Mouse (Mus musculus) thymus, postnatal 10 days (tissue): Measurements from ENCODE around the gene Calm3.
A peak's percentile ranks its signal among the peaks of the same experiment; 100 is the strongest.

ENCODE experiments used
- DNase-seq, 2 experiments: peaks; one replicate each; pipeline ENCODE4 v3.0.0; 2021; ENCODE audit warnings: low spot score in 2 of 2

Calm3 gene

DNA sequence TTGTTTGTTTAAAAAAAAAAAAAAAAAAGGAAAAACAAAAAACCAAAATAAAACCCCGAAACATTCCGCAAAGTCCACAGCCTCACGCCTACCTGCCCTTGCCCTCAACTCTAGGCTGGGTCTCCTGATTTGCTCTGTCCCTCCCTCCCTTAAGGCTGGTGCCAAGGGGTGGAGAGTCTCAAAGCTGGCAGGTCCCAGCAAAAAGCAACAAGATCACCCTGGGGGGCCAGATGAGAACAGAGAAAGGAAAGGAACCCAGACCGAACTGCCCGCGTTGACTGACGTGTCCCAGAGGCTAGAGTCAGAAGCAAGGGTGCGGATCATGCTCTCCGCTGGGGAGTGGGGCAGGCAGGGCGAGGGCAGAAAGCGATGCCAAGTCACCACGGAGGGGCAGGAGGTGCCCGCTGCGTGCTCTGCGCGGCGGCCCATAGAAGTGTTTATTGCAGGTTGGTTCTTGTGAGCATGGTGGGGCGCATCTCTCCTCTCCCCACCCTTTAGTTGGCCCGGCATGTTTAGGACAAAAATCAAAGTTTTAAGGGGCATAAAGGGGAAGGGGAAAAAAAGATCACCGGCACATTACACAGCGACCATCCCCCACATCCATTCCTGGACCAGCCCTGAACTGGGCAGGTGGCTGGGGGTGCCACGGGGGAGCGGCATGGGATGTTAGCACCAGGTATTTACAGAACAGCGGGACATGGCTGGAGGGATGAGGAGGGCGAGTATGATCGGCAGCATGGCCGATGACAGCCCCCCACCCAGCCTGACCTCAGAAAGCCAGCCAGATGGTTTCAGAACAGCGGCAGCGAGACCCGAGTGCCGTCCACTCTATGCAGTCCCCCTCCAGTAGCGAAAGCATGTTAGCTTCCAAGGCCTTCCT lies 8.2 kb downstream of the Calm3 start:
- DNase-seq: no peak

GRCm38 (mm10) chr7:16914453-16915343 lies 9.2 kb downstream of the Calm3 start:
- no peak for DNase-seq

DNA sequence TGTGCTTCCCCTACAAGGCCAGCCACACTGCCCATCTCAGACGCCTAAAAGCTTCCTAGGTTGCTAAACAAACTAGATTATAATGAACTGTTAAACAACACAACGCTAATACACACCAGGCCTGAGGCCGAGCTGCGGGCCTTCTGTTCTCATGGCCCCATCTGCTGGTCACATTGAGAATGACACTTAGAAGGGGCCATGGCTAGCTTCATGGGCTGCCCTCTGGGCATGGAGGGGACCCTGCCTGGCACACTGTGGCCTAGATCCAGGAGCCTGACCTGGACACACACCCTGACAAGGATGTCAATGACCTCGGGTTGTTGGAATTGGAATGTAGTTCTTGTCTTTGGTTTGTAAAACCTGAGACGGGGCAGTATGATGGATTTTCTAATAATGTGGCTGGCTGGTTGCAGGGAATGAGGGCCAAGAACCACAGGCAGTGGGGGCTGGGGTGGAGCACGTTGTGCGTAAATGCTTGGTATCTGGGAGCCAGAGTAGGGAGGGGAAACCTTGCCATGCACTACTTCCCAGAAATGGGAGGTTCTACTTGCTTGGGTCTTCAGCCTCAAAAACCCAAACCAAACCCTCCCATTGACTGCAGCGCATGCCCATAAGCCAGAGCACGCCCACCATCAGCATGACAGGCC lies 10.0 kb downstream of the Calm3 start:
- DNase-seq: peak; percentile 46 to 68

DNA sequence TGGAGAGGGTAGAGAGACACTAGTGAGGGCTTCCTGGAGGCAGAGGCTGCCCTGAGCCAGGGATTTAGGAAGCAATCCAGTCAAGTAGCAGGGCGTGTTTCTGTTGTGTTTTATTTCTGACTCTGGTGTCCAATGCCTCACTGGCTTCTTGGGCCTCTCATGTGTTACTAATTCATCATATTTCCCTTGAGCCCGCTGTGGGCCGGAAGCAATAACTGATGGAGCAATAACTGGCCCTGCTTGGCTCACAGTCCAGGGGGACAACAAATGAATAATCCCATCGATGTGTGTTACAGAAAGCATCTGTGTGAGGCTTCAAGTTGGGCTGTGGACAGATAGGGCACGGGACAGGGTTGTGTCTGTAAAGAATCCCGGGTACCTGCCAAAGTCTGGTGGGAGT lies 11.6 kb downstream of the Calm3 start:
- no peak for DNase-seq

GRCm38 (mm10) chr7:16911904-16912303 lies 12.0 kb downstream of the Calm3 start:
- DNase-seq: no peak

- no peak for DNase-seq
Observed at GRCm38 (mm10) chr7:16909909-16910308, 14.0 kb downstream of the Calm3 start.

- DNase-seq: no peak
Observed at GRCm38 (mm10) chr7:16908859-16909258, 15.1 kb downstream of the Calm3 start.

GRCm38 (mm10) chr7:16908367-16908766 lies 15.5 kb downstream of the Calm3 start:
- no peak for DNase-seq

DNA sequence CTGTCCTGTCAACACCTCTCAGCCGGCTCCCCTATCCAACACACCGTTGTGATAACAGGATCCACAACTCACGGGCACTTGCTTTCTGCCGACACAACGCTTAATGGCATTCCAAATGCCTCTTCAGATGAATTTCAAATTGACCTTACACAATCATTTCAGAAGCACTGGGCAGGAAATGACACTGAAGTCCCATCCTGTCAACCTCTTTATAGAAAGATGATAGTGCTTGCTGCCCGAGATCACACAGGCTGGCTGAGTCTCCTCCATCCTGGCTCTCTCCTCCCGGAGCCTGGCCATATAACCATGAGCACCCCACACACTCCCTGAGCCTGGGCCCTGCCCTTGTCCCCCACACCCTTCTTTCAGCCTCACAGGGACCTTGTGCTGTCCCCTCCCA lies 16.1 kb downstream of the Calm3 start:
- DNase-seq: no peak

DNA sequence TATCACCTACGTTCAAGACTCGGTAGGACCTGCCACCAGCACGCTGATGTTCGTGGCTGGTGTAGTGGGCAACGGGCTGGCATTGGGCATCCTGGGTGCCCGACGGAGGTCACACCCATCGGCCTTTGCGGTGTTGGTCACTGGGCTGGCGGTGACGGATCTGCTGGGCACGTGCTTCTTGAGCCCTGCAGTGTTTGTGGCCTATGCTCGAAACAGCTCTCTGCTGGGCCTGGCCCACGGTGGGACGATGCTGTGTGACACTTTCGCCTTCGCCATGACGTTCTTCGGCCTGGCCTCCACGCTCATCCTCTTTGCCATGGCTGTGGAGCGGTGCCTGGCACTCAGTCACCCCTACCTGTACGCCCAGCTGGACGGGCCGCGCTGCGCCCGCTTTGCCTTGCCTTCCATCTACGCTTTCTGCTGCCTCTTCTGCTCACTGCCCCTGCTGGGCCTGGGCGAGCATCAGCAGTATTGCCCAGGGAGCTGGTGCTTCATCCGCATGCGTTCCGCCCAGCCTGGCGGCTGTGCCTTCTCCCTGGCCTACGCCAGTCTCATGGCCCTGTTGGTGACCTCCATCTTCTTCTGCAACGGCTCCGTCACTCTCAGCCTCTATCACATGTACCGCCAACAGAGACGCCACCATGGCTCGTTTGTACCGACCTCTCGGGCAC lies 16.9 kb downstream of the Calm3 start:
- DNase-seq: no peak

DNA sequence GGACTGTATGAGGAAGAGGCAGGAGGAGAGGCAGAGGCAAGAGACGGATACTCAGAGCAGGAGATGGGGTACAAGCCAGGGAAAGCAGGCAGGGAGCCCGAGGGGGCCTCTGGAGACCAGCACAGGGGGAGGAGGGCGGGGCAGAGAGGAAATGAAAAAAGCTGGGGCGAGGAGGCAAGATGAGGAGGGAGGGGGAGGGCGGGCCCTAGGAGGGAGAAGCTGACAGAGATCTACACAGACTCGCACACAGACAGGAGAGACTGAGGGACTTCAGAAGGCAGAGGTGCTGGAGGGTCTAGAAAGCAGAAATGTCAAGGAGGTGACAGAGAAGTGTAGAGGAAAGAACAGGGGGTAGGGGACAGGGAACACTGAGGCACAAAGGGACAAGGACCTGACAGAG lies 17.6 kb downstream of the Calm3 start, which contains the start of gene Ptgir:
TSS of gene Ptgir (plus strand) at position 210 of the 400 bp plus-strand sequence.
- peak in 1 of 2 experiments; percentile 52 for DNase-seq

DNA sequence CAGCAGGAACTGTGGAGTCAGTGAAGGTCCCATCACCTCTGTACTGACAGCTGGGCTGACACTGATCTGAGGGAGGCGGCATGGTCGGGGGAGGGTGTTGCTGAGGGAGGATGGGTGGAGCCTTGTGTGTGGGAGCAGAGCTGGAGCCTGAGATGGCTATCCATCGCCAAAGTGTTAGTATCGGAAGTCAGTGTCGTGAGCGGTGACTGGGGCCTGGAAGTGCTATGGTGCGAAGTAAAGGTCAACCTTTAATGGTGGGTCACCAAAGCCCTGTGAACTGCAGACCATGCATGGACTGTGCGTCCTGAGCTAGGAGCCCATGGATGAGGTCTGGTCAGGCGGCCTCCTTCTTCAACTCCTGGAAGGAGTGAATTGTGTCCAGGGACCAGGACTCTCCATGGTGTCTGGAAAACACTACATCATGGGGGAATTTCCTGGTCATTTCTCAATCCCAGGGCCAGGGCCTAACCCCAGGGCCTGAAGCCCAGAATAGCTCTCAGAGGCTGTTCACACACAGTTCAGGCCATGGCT lies 18.4 kb downstream of the Calm3 start:
- no peak for DNase-seq

DNA sequence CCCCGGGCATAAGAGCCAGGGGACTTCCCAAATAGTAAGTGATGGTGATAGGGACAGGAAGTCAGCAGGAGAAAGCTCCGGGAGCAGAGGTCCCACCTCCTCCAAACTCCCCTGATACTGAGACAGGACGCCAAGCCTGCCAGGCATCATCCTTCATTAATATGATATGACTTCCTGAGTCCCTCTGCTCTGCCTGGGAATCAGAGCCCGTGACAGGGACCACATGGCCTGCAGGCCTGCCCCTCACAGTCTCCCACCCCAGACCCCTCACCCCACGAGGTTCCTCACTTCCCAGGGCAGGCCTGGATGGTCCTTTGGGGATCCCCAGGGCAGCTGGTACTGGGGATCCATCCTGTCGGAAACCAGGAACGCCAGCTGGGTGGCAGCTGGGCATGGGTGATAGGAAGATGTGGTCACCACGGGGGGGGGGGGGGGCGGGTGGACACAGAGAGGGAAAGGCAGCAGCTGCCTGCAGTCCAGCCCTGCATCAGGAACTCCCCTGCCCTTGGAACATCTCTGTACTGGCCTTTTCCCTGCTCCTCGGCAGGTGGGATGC lies 19.7 kb downstream of the Calm3 start:
- DNase-seq: no peak

DNA sequence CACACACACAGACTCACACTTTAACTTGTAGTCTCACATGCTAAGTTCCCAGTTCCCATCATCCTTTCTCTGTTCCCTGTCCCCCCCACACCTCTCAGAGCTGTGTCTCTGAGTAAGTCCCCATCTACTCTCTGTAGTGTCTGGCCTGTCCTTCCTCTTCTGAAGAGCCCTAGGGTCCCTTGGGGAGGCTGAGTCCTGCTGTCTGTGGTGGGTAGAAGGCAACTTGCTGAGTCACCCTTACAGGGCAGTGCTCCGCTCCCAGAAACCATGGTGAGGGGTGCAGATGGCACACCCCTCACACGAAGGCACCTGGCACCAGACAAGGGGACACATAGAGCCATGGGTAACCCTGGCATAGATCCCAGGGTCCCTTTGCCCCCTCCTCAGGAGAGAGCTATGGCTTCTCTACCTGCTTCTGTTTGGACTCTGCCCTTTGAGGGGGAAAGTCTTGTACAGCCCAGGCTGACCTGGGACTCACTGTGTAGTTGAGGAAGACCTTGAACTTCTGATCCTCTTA lies 20.4 kb downstream of the Calm3 start:
- DNase-seq: no peak

GRCm38 (mm10) chr7:16900526-16900925 lies 23.4 kb downstream of the Calm3 start:
- no peak for DNase-seq

DNA sequence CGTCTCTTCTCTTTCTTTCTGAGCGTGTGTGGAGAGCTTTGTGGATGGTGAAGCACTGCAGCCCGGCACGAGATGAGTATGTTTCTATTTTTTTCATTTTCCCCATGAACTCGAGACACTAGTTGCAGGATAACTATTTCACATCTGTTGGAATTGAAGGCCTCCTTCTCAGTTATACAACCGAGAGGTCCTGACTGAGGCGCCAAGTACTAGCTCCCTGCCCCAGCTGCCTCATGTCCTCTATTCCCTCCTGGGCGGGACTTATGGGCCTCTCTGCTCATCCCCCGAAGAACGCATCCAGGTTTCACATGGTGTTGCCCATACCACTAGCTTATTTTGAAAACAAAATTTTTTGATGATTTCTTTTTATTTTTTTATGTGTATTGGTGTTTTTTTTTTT lies 28.4 kb downstream of the Calm3 start:
- no peak for DNase-seq

GRCm38 (mm10) chr7:16895000-16895399 lies 28.9 kb downstream of the Calm3 start:
- peak; percentile 53 to 67 for DNase-seq

DNA sequence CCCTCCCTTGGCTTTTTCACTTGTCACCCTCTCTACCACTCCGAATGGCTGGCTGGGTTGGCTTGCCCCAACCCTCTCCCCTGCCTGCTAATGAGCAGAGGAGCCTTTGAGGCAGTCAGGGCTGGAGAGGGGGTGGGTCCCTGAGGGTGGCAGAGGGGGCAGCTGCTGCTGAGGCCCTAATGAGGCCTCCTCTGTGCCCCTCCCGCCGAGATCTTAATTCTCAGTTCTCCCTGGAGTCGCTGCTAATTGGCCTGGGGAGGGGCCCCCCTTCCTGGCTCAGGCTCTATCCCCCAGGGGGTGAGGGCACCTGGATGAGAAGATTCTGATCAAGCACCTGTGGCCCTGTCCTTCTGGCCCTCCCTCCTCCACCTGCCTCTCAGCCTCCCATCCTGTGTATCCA lies 29.6 kb downstream of the Calm3 start:
- no peak for DNase-seq

DNA sequence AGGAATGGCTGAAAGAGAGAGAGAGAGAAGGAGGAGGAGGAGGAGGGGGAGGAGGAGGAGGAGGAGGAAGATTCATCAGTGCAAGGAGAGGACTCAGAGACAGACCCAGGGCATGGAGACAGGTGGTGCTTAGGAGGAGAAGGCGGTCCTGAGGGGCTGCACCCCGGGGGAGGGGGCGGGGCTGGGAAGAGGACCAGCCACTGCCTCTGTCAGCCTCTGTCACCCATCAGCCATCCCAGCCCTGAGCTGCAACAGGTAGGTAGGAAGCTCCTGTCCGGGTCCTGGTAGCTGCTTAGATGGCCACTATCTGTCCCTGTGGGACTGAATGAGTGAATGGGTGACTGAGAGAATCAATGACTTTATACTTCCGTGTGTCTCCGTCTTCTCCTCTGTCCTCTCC lies 30.3 kb downstream of the Calm3 start:
- DNase-seq: no peak

- DNase-seq: no peak
Observed at GRCm38 (mm10) chr7:16892352-16892730, 31.6 kb downstream of the Calm3 start.
